Mouse (Mus musculus): ENCODE measurements around the gene Sowahb.

Sowahb gene

DNA sequence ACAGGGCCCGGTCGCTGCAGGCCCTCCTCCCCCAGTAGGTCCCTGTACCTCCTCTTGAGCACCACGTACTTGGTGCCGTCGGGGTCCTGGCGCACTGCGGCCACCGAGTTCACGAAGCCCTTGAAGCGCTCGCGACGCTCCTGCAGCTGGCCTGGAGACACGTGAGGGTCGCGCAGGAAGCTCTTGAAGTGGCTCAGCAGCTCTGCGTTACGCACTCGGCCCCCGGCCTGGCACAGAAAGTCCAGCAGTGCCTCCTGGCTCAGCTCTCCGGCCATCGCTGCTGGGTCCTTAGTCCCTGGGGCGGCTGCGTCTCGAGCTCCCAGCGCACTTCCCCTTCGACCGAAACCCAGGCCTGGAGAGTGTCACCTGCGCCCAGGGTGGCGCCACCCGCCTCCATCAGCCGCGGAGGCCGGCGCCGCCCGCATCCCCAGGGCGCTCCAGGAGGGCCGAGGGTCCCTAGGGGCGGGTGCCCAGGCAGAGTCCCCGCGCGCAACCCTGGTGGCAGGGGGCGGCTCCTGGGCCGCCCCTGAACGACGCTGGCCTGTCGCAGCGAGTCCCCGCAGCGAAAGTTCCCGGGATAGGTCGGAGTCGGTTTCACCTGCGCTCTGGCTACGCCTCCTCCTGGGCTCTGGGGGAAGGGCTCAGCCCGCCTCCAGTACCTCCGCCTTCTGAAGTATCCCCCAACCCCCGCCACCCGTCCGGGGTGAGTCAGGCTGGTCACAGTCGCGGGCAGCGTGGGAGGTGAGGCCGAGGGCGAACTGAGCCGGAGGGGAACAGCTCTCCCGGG is at the start of gene Sowahb:
Sowahb (minus strand) TSS at position 439 of the 787 bp plus-strand sequence.
- no peak for DNase-seq (ENCODE audit: extremely low read depth, low read depth)

- DNase-seq (ENCODE audit: extremely low read depth, low read depth) = peak; percentile 38
Observed at GRCm38 (mm10) chr5:93093638-93094527, 49.1 kb upstream of the Sowahb start.

DNA sequence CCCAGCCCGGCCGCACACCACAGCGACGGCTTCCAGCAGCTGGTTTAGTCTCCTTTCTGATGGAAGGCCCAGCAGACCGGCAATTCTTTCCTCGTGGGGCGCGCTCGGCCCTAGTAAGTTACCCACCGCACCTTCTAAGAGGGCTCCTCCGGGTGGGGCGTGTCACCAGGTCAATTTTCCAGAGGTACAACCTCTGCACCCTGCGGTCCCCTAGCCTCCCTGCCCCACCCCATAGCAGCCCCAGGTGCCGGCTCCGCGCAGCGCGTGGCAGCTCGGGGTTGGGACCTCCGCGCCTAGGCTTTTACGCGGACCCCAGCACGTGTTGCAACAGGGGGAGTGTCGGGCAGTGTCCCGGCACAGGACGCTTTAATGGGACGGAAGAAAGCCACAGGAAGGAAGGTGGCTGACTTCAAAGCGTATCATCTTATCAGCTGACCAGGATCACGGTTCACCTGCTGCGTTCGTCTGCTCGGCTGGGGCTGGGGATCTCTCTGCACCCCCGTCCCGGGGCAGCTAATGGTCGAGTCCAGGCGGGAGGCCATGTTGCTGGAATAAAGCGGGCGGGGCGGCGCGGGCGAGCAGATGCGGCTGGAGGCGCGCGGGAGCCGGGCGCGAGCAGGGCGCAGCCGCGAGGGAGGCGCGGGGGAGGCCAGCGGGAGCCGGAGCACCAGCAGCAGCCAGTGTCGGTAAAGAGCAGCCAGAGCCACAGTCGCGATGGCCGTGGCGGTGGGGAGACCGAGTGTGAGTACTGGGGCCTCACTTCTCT is 48.2 kb upstream of the Sowahb start, which contains the start of gene Sept11:
Sept11 (plus strand) TSS at position 581 of the 766 bp plus-strand sequence.
- DNase-seq (ENCODE audit: extremely low read depth, low read depth) = peak; percentile 71

DNA sequence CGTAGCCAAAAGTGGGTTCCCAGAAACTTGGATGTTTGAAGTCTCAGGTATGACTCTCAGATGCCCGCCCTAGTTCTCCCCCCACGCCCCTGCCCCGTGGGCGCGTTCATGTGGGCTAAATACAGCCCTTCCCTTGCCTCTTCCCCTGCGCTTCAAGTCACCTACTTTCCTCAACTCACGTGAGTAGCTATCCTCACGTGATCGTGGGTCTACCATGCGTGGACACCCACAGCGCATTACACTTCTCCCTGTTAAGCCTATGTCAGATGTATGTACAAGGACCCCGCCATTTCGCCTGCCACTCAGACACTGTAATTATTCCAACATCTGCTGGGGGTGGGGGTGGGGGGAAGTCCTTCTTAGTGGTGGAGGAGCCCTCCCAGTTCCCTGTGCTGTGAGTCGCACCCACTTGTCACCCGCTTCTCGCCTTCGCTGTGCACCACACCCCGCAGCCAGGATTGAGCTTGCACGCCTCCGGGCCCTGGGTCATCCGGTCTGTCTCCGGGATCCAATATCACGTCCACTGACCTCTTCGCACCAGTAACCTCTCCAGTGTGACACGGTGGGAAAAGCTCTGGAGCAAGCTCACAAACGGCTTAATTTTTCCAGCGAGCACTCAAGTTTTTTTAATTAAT is 47.4 kb upstream of the Sowahb start:
- DNase-seq (ENCODE audit: extremely low read depth, low read depth) = peak; percentile 19

DNA sequence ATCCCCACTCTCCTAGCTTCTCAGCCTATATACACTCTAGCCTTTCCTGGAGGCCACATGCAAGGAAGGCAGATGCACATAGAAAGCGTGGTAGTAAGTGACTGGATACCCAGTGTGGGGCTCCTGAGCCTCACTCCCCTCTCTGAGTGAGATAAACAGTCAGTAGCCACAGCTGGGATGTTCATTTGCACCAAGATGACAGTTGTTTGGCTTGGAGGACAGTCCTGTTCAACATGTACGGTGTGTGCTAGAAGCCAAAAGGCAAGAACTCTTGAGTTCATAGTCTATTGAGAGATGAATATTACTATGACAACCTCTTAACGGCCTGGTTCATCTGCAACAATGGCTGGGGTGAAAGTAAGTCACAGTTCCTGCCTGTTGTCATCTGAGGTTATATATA is 46.4 kb upstream of the Sowahb start:
- DNase-seq (ENCODE audit: extremely low read depth, low read depth) = no peak

DNA sequence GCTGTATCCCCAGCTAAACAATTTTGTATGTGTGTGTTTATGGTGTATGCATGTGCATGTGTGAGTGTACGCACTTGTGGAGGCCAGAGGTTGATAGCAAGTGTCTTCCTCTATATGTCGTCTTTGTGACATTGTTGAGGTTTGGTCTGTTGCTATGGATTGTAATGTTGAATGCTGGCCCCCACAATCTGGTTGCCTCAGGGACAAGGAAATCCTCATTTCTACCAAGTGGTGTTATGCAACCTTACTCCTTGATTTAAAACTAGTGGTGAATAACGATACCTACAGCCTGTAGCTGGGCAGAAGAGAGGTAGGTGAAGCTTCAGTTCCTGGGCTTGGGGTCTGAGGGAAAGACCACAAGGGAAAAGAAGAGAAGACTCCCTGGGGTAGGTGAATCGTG is 41.1 kb upstream of the Sowahb start:
- no peak for DNase-seq (ENCODE audit: extremely low read depth, low read depth)

DNA sequence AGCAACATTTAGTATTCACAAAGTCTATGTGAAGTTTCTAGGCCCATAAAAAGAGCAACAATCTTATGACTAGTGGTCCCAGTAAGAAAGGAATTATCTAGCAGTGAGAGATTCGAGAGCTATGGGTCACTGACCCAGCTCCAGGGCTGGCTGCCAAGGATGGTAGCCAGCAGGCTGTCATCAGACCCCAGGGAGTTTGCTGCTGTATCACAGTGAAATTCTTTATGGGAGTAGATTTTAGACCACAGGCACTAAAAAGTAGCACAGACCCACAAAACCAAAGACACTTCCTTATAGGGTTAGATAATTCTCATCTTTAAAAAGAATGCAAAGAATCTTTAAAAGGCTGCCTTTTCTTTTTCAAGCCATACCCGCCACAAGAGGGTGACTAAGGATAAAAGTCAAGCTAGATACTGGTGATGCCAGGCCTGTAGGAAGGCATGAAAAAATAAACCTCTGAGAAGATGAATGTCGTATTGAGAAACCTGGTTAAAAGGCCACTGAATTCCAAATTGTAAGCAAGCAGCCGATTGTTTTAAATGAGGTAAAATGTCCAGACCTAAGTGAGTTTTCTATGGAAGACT is 40.3 kb upstream of the Sowahb start:
- no peak for DNase-seq (ENCODE audit: extremely low read depth, low read depth)

- DNase-seq (ENCODE audit: extremely low read depth, low read depth) = no peak
Observed at GRCm38 (mm10) chr5:93079596-93079995, 34.8 kb upstream of the Sowahb start.

GRCm38 (mm10) chr5:93077661-93078323 is 33.0 kb upstream of the Sowahb start:
- DNase-seq (ENCODE audit: extremely low read depth, low read depth) = peak; percentile 16

DNA sequence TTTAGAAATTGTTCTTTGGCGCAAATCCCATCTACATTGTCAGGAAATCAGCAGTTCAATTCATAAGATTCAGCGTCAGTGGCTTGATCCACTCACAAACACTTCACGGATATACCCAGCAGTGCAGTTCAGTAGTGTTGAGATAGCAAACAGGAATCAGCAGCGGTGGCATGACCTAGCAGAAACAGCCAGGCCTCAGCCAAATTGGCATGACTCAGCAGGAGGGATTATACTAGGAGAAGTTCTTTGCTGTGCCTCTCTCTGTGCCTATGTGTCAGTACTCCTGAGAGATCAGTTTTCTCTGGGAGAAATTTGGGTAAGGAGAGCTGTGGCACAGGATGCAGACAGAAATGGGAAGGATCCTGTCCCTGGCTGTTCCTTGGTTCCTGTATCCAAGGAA is 16.0 kb upstream of the Sowahb start:
- peak; percentile 70 for DNase-seq (ENCODE audit: extremely low read depth, low read depth)

DNA sequence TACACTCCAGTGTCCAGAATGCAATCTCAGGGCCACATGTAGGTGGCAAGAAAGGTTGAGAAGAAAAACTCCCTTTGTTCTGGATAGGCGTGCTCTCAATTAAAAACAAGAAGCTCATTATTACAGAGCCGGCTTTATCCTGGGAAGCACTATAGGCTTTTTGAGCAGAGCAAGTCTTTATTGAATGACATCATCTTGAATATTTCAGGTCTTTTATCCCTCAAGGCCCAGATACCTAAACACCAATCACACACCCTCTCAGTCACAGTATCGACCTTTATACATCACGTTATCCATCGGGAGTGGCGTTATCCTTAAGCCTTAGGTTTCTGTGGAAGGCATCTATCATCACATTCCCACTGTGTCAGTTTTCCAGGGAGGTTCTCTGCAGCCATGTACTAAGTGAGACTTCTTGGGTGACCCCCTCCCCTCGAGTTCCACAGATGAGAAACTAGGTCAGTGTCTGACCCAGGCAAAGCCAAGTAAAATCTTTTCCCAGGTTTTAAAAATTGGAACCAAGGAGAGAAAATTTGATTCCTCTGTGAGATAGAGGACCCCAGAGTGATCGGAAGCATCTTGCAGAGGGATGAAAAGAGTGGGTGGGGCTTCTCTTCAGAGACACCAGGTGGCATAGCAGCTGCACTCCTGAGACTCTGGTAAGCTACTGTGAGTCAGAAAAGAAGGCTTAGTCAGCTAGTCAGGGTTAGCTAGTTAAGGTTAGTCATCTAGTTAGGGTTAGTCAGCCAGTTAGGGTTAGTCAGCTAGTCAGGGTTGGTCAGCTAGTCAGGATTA is 9.0 kb upstream of the Sowahb start:
- DNase-seq (ENCODE audit: extremely low read depth, low read depth) = no peak

DNA sequence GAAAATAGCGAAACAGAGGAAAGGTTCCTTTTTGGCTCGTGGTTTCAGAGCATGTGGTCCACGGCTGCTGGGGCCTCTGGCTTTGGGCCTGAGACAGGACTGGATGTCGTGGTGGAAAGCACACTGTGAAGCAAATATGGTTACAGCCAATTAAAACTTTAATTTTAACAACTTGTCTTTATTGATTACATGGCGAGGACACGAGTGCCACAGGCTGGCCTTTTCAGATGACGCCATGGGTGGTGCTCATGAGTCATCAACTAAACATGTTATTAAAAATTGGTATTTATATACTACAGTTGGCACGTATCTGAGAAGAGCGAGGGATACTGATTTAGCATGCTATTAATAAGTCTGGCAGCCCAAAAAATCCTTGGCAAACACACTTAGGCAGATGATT is 7.1 kb upstream of the Sowahb start:
- no peak for DNase-seq (ENCODE audit: extremely low read depth, low read depth)

DNA sequence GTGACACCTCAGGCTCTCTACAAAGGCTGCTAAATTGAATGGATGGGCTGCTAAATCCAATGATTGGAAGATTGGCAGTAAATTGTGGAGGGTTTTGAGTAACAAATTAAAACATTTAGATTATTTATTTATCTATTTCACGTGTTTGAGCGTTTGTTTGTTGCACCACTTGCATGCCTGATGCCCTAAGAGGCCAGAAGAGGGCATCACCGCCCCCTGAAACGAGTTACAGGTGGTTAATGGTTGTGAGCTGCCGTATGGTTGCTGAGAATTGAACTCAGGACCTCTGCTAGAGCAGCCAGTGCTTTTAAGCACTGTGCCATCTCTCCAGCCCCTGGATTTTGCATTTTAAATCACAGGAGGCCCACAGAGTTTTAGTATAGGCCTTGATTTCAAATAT is 6.2 kb upstream of the Sowahb start:
- no peak for DNase-seq (ENCODE audit: extremely low read depth, low read depth)

- DNase-seq (ENCODE audit: extremely low read depth, low read depth) = no peak
Observed at GRCm38 (mm10) chr5:93049971-93050370, 5.1 kb upstream of the Sowahb start.

DNA sequence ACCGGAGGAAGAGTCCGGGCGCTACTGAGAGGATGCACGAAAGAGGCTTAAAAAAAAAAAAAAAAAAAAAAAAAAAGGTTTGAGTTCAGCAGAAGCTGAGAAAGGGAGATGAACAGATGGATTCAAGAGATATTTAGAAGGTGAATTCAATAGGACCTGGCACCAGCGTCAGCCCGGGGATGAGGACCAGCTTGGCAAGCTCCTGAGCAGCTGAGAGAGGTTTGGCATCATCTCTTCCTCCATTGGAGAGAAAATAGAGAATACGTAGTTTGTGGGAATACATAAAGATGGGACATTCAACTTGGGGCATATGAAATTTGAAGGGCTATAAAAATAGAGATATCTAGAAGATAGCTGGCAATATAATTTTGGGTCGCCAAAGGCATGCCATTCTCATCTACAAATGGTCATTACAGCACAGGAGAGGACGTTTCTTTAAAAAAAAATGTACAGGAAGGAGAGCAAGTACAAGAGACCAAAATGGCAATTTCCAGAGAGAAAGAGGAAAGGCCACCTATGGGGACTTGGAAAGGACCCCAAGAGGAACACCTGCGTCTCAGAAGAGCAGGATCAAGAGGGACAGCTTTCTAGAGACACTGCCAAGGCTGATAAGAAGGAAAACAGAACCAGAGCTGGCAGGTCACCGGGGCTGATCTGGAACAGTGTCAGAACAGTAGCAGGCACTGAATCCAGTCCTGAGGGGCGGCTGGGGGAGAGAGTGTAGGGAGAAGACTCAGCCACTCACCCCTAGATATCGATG is 3.8 kb upstream of the Sowahb start:
- DNase-seq (ENCODE audit: extremely low read depth, low read depth) = no peak

GRCm38 (mm10) chr5:93046306-93046845 is 1.6 kb upstream of the Sowahb start:
- DNase-seq (ENCODE audit: extremely low read depth, low read depth) = no peak

GRCm38 (mm10) chr5:93045371-93045714 is 521 bp upstream of the Sowahb start:
- no peak for DNase-seq (ENCODE audit: extremely low read depth, low read depth)

Measured in MEL-GATA-1-ER (cell line).